In genomic region chr9:61296311-61296947, GRCm38 (mm10) we compare ENCODE assay signal across 25 mouse cellular contexts.
DNase-seq lines count a peak whose midpoint lies in the region; ATAC-seq and TF ChIP-seq lines count a peak whose summit lies in the region.
"Had no signal": no experiment of that assay in that cellular context is flagged by ENCODE, and none has a peak within 500 bp of the region (broad histone marks: within the 10 kb centered on the region; RNA-seq: fewer than 3 reads in every experiment).

No protein-coding gene starts in this region.

- H3K4me1 ChIP-seq in embryonic facial prominence, embryonic 12.5 days = peaks cover 26% of the 10 kb centered on the region
- H3K4me1 ChIP-seq in embryonic facial prominence, embryonic 10.5 days = peaks cover 33% of the 10 kb centered on the region
- peaks cover 11% of the 10 kb centered on the region; the same call in 1 of the 2 replicates for H3K4me1 ChIP-seq in kidney, adult 2 months (ENCODE audit: control insufficient read depth, insufficient read depth, low read length)
- H3K4me1 ChIP-seq in kidney, embryonic 16.5 days (ENCODE audit: insufficient read depth, low read length) = no peaks in the 10 kb centered on the region
- peaks cover 39% of the 10 kb centered on the region for H3K4me1 ChIP-seq in embryonic facial prominence, embryonic 13.5 days
- peaks cover 39% of the 10 kb centered on the region for H3K4me1 ChIP-seq in limb, embryonic 10.5 days

- 94% methylated on average over 9 of the region's 9 CpGs for WGBS in embryonic facial prominence, embryonic 12.5 days
- WGBS in embryonic facial prominence, embryonic 10.5 days = 89% methylated on average over 9 of the region's 9 CpGs
- 60% methylated on average over 9 of the region's 9 CpGs for WGBS in kidney, adult 2 months
- 85% methylated on average over 9 of the region's 9 CpGs for WGBS in kidney, embryonic 16.5 days
- WGBS in embryonic facial prominence, embryonic 13.5 days = 86% methylated on average over 9 of the region's 9 CpGs
- 91% methylated on average over 9 of the region's 9 CpGs for WGBS in limb, embryonic 10.5 days

- TF ChIP-seq CTCF in kidney, adult 2 months (conservative IDR thresholded peaks at IDR 0.05; ENCODE audit: insufficient read depth, insufficient read length, low read depth, low read length) = no peak

- H3K27ac ChIP-seq in embryonic facial prominence, embryonic 12.5 days = peak overlapping the region; percentile 67
- H3K27ac ChIP-seq in embryonic facial prominence, embryonic 10.5 days (replicated peaks) = no peak overlapping the region
- H3K27ac ChIP-seq in kidney, adult 2 months (ENCODE audit: insufficient read depth, low read depth, low read length) = peak overlapping the region; percentile 53; the same call in 1 of the 2 replicates
- H3K27ac ChIP-seq in kidney, embryonic 16.5 days (ENCODE audit: low read length) = no peak overlapping the region
- H3K27ac ChIP-seq in embryonic facial prominence, embryonic 13.5 days = peak overlapping the region; percentile 75; the same call in 1 of the 2 replicates
- 0 out of 2 replicates have a peak overlapping the region, but pooled peaks have one; percentile 15 for H3K27ac ChIP-seq in limb, embryonic 10.5 days
- H3K27ac ChIP-seq: forebrain, embryonic 15.5 days; hindbrain, embryonic 12.5 days; hindbrain, postnatal 0 days; liver, embryonic 15.5 days had no signal

- no peaks in the 10 kb centered on the region for H3K9me3 ChIP-seq in embryonic facial prominence, embryonic 12.5 days
- H3K9me3 ChIP-seq in embryonic facial prominence, embryonic 10.5 days = no peaks in the 10 kb centered on the region
- no peaks in the 10 kb centered on the region for H3K9me3 ChIP-seq in kidney, embryonic 16.5 days (ENCODE audit: low read length)
- H3K9me3 ChIP-seq in embryonic facial prominence, embryonic 13.5 days = no peaks in the 10 kb centered on the region
- no peaks in the 10 kb centered on the region for H3K9me3 ChIP-seq in limb, embryonic 10.5 days (replicated peaks)
- H3K9me3 ChIP-seq: forebrain, embryonic 15.5 days; hindbrain, embryonic 12.5 days; liver, embryonic 15.5 days had no signal

- H3K27me3 ChIP-seq in embryonic facial prominence, embryonic 12.5 days = peaks cover 10% of the 10 kb centered on the region; the same call in 1 of the 2 replicates
- peaks cover 50% of the 10 kb centered on the region for H3K27me3 ChIP-seq in embryonic facial prominence, embryonic 10.5 days (replicated peaks; ENCODE audit: low read depth, poor library complexity, severe bottlenecking)
- H3K27me3 ChIP-seq in kidney, adult 2 months (replicated peaks; ENCODE audit: control insufficient read depth, insufficient read depth, low read length) = no peaks in the 10 kb centered on the region
- H3K27me3 ChIP-seq in kidney, embryonic 16.5 days (ENCODE audit: insufficient read depth, low read length) = no peaks in the 10 kb centered on the region
- peaks cover 6% of the 10 kb centered on the region; the same call in 1 of the 2 replicates for H3K27me3 ChIP-seq in embryonic facial prominence, embryonic 13.5 days
- peaks cover 55% of the 10 kb centered on the region for H3K27me3 ChIP-seq in limb, embryonic 10.5 days (ENCODE audit: low read depth, poor library complexity, severe bottlenecking)
- H3K27me3 ChIP-seq: forebrain, embryonic 15.5 days; liver, embryonic 15.5 days; Patski had no signal

- no peak for DNase-seq in embryonic facial prominence, embryonic 10.5 days (ENCODE audit: low spot score)
- peak; percentile 83 for DNase-seq in kidney, adult 2 months
- DNase-seq in limb, embryonic 10.5 days (ENCODE audit: low spot score) = no peak
- DNase-seq in thymus, postnatal 10 days (ENCODE audit: low spot score in 2 of 2) = no peak
- DNase-seq: adrenal gland, postnatal 14 days; cerebellum, adult 11 months; cerebellum, adult 9-11 months; gastrocnemius, postnatal 36 days; heart, adult 18-20 months; heart, postnatal 36 days; lung, embryonic 14.5 days; lung, postnatal 14 days; right cerebral cortex, adult 18-20 months; spleen, adult 18-20 months; thymus, postnatal 25 days had no signal

- H3K9ac ChIP-seq in embryonic facial prominence, embryonic 12.5 days = no peak overlapping the region
- no peak overlapping the region for H3K9ac ChIP-seq in kidney, embryonic 16.5 days (replicated peaks; ENCODE audit: low read length)
- no peak overlapping the region for H3K9ac ChIP-seq in embryonic facial prominence, embryonic 13.5 days
- H3K9ac ChIP-seq: forebrain, embryonic 15.5 days; hindbrain, embryonic 12.5 days; liver, embryonic 15.5 days; lung, embryonic 14.5 days had no signal

- no peak overlapping the region for H3K4me2 ChIP-seq in embryonic facial prominence, embryonic 12.5 days (replicated peaks)
- no peak overlapping the region for H3K4me2 ChIP-seq in kidney, embryonic 16.5 days (replicated peaks; ENCODE audit: low read depth, low read length)
- H3K4me2 ChIP-seq in embryonic facial prominence, embryonic 13.5 days = no peak overlapping the region
- H3K4me2 ChIP-seq: forebrain, embryonic 15.5 days; heart, embryonic 11.5 days; hindbrain, embryonic 12.5 days; liver, embryonic 15.5 days; lung, embryonic 14.5 days had no signal

- ATAC-seq in embryonic facial prominence, embryonic 12.5 days (ENCODE audit: insufficient number of reproducible peaks, insufficient read depth, low FRiP score, low TSS enrichment) = no peak
- ATAC-seq in kidney, embryonic 16.5 days (ENCODE audit: low FRiP score, low TSS enrichment) = no peak
- no peak for ATAC-seq in embryonic facial prominence, embryonic 13.5 days (ENCODE audit: insufficient number of reproducible peaks, insufficient read depth, low FRiP score, low TSS enrichment, low read depth)
- ATAC-seq: forebrain, embryonic 15.5 days; hindbrain, postnatal 0 days; midbrain, embryonic 16.5 days; Patski had no signal

- no peak for TF ChIP-seq POLR2A in kidney, adult 2 months (IDR thresholded peaks at IDR 0.05; ENCODE audit: low read depth, low read length)

- no peaks in the 10 kb centered on the region for H3K36me3 ChIP-seq in embryonic facial prominence, embryonic 12.5 days
- no peaks in the 10 kb centered on the region for H3K36me3 ChIP-seq in embryonic facial prominence, embryonic 10.5 days (replicated peaks)
- no peaks in the 10 kb centered on the region for H3K36me3 ChIP-seq in kidney, adult 2 months (ENCODE audit: control insufficient read depth, insufficient read depth, low read length)
- no peaks in the 10 kb centered on the region for H3K36me3 ChIP-seq in kidney, embryonic 16.5 days (ENCODE audit: insufficient read depth, low read length)
- H3K36me3 ChIP-seq in embryonic facial prominence, embryonic 13.5 days = no peaks in the 10 kb centered on the region
- H3K36me3 ChIP-seq in limb, embryonic 10.5 days = no peaks in the 10 kb centered on the region
- H3K36me3 ChIP-seq: forebrain, embryonic 15.5 days; hindbrain, embryonic 12.5 days; liver, embryonic 15.5 days had no signal

- H3K4me3 ChIP-seq in embryonic facial prominence, embryonic 12.5 days = no peak overlapping the region
- H3K4me3 ChIP-seq in embryonic facial prominence, embryonic 10.5 days = no peak overlapping the region
- H3K4me3 ChIP-seq in kidney, adult 2 months (ENCODE audit: insufficient read depth, low read depth, low read length) = no peak overlapping the region
- H3K4me3 ChIP-seq in kidney, embryonic 16.5 days (ENCODE audit: low read length) = no peak overlapping the region
- H3K4me3 ChIP-seq in embryonic facial prominence, embryonic 13.5 days = no peak overlapping the region
- no peak overlapping the region for H3K4me3 ChIP-seq in limb, embryonic 10.5 days
- H3K4me3 ChIP-seq: forebrain, embryonic 15.5 days; hindbrain, embryonic 12.5 days; liver, embryonic 15.5 days had no signal

Comparison
In these comparisons a context has a peak if more than half of its experiments do, and no peak if none do; other contexts are left out.
1. H3K27ac ChIP-seq: peak in embryonic facial prominence, embryonic 12.5 days (single experiment), kidney, adult 2 months (single experiment), embryonic facial prominence, embryonic 13.5 days (single experiment) and limb, embryonic 10.5 days (single experiment); none in embryonic facial prominence, embryonic 10.5 days (single experiment) and kidney, embryonic 16.5 days (single experiment).